Mouse (Mus musculus): ENCODE results near the gene Xrcc5.

Xrcc5 gene

GRCm38 (mm10) chr1:72316409-72316808, 9.2 kb downstream of the Xrcc5 start:
- no peak for DNase-seq

- DNase-seq, result no peak
These were observed 9.7 kb downstream of the Xrcc5 start for GRCm38 (mm10) chr1:72316901-72317300.

DNA sequence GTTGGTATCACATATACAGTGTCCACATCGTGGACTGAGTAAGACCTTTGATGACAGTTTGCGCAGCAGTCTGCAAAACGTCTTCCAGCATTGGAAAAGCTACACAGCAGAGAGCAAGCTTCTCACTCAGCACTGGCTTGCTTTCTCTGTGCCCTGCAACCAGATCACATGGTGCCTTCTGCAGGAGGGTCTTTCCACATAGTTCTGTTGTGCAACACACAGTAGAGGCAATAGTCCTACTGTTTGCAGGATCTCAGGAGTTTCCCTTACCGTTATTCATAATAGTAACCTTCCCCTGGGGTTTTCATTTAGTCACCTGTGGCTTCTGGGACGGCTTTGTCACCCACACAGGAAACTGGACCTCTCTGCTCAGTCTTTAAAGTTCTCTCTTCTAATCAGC, 13.5 kb downstream of the Xrcc5 start:
- DNase-seq, result no peak

DNA sequence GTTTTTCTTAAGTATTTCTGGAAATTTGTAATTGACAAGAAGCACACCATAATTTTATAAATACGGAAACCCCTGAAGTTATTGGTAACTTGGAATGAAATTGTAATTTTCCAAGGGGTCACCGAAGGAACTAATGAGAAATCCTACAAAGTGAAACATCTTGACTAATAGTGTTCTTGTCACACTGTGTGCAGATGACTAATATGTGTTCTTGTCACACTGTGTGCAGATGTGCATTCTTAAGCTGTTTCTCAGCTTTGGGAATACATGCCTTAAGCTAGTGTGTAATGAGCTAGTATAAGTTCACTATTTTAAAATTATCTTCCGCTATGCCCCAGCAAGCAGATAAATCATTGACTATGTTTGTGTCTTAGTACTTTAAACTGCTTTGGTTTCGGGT, 16.0 kb downstream of the Xrcc5 start:
- DNase-seq, result no peak

- no peak for DNase-seq
These were observed 19.1 kb downstream of the Xrcc5 start for GRCm38 (mm10) chr1:72326162-72326821.

GRCm38 (mm10) chr1:72334807-72335206, 27.6 kb downstream of the Xrcc5 start:
- DNase-seq, result no peak

DNA sequence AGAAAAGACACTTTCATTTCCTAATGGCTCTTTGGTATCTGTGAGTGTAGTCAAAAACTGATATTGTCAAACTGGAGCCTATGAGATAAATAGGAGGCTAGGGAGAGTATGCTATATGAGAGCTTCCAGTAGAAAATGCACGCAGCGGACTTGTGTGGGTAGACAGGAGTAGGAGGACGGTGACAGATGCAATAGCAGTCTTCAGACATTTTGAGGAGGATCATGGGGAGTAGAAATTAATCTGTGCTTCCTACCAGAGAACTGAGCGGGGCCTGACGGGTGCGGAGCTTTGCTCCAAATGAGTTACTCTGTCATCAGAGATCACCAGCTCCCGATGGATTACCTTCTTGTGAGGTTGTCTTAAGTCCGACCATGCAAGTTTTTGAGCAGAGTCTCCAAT, 29.6 kb downstream of the Xrcc5 start:
- DNase-seq, result no peak

DNA sequence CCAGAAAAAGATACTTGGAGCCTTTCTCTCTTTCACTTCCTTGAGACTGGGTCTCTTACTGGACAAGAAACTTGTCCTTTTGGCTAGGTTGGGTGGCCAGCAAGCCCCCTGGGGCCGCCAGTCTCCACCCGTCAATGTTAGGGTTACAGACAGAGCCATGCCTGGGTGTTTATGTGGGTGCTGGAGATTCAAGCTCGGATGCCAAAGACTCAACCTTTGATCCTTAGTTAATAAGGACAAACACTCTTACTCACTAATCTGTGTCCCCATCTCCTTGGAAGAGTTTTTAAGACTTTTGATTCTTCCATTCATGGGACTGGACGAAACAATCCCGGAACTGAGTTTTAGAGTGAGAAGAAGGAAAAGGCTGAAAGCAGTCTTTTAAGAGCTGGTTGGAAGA, 31.1 kb downstream of the Xrcc5 start:
- DNase-seq, result no peak

GRCm38 (mm10) chr1:72347873-72348272, 40.7 kb downstream of the Xrcc5 start:
- DNase-seq, result no peak

- DNase-seq, result no peak
These were observed 47.6 kb downstream of the Xrcc5 start for GRCm38 (mm10) chr1:72354856-72355255.

DNA sequence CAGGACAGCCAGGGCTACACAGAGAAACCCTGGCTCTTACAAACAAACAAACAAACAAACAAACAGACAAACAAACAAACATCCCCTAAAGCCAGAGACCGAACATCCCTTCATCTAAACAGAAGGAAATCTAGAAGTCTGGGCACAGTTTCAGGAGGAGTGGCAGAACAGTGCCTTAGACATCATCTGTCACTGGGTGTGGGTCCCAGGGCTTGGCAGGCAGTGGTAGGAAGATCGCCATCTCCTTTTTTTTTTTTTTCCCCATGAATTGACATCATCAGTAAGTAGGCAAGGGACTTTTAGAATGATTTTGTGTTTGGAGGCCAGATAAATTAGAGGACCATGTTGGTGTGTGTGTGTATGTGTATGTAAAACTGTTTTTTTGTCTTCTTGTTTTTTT, 51.0 kb downstream of the Xrcc5 start:
- no peak for DNase-seq

GRCm38 (mm10) chr1:72359462-72359861, 52.2 kb downstream of the Xrcc5 start:
- no peak for DNase-seq

DNA sequence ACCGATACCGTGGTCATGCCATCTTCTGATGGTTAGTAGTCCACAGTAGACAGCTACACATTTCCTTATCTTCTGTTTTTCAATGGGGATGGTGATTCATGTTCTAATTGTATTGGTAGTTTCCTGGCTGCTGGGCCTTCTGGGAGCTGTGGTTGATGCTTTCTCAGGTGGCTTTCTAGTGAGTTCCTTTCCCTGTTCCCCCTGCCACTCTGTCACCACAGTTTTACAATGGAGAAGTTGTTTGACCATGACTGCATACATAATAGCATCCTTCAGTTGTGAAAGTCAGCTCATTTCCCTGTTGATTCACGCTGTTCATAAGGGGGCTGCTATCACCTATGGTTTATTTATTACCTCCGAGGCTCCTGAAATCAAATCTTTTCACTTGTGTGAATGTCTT, 53.6 kb downstream of the Xrcc5 start:
- no peak for DNase-seq

GRCm38 (mm10) chr1:72364661-72365060, 57.4 kb downstream of the Xrcc5 start:
- no peak for DNase-seq

DNA sequence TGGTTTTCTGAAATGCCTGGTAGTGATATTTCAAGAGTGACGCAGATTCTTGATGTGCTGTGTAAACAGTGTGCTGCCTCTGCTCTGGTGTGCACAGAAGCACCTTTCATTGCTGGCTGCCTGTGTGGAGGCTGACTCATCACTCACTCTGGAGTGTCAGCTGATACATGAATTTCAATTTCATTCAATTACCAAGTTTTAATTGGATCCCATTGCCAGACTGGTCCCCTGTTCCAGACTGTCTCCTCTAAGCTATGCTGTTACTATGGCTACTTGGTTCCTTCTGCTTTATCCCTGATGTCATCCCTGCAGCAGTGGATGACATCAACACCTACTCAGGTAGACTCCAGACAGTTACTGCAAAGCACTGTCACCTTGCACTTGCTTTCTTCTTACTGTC, 65.3 kb downstream of the Xrcc5 start:
- no peak for DNase-seq

- DNase-seq, result no peak
These were observed 65.7 kb downstream of the Xrcc5 start for GRCm38 (mm10) chr1:72372913-72373312.

DNA sequence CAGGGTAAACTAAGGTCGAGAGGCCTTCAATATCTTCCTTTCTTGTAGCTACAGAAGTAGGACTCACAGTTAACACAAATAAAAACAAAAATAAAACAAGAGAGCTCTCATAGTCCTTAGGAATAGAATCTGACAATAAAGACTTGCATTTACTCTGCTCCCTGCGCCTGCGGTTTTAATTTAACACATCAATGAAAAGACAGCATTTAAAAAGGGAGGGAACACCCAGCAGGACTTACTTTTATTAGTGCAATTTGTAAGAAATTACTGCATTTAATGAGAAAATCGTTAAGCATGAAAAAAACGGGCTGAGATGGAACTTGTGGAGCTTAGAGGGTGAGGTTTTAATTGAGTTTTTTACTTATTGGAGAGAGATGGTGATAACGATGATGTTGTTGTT, 66.4 kb downstream of the Xrcc5 start:
- DNase-seq, result no peak

- DNase-seq, result no peak
These were observed 66.8 kb downstream of the Xrcc5 start for GRCm38 (mm10) chr1:72374049-72374448.

GRCm38 (mm10) chr1:72378151-72378550, 70.9 kb downstream of the Xrcc5 start:
- no peak for DNase-seq

GRCm38 (mm10) chr1:72379752-72380353, 72.6 kb downstream of the Xrcc5 start:
- DNase-seq, result no peak

GRCm38 (mm10) chr1:72380544-72380943, 73.3 kb downstream of the Xrcc5 start:
- DNase-seq, result no peak

DNA sequence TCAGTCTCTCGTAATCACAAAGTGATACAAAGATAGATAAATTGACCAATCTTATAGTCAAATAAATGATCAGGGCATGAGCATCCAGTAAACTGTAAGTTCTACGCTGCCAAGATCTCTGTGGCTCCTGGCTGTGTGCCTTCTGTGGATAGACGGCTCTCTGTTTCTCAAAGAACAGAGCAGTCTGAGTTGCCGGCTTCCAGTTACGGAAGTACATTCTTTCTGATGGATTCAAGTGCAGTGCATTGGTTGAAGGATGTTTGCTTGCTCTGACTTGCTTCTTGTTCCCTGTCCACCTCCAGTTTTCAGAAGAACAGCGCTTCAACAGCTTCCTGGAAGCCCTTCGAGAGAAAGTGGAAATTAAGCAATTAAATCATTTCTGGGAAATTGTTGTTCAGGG, 75.8 kb downstream of the Xrcc5 start:
- DNase-seq, result no peak

DNA sequence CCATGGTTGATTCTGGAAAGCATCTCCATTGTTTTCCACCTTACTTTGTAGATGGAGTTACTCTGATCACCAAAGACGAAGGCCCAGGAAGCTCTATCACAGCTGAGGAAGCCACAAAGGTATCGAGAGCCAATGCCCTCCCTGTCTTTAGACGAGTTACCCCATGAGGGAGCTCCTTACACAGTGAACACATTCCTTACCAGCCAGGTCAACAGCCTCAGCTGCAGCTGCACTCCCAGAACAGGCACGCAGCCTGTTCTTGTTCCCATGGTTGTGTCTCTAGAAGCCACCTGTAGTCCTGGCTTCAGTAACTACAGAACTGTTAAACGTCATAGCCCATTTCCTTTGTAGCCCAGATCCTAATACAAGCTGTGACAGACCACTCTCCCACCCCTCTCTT, 76.4 kb downstream of the Xrcc5 start:
- no peak for DNase-seq

GRCm38 (mm10) chr1:72390420-72390819, 83.2 kb downstream of the Xrcc5 start:
- no peak for DNase-seq

Data from cerebellum, postnatal 36 days (tissue).